Mouse (Mus musculus) spleen, adult 2 months (tissue): ENCODE measurements around the gene Gpc5.

Source experiments
- CTCF ChIP-seq: fragments of 200-500 bp; IDR thresholded peaks from 2 replicates; pipeline ENCODE4 v1.5.1; 2011; ENCODE audit warnings: mild to moderate bottlenecking, inconsistent platforms; ENCODE audit not compliant: insufficient read depth, insufficient read length, insufficient replicate concordance; ENCODE audit errors: extremely low read depth
- POLR2A ChIP-seq: fragments of 200-500 bp; IDR thresholded peaks from 2 replicates; pipeline ENCODE4 v1.6.1; 2011; ENCODE audit warnings: low read depth, low read length, inconsistent platforms

GRCm38 (mm10) chr14:115979233-115979632 is 887.2 kb downstream of the Gpc5 start:
- TF ChIP-seq CTCF (no peak), POLR2A (no peak)
